Mouse (Mus musculus): ENCODE results near the gene Ergic2.
A peak's percentile ranks its signal among the peaks of the same experiment; 100 is the strongest.
"Not testable (repeated sequence)": the region's sequence is repeated elsewhere in the genome, so short reads cannot be mapped to it uniquely, and the experiment has no call there.

Ergic2 gene

DNA sequence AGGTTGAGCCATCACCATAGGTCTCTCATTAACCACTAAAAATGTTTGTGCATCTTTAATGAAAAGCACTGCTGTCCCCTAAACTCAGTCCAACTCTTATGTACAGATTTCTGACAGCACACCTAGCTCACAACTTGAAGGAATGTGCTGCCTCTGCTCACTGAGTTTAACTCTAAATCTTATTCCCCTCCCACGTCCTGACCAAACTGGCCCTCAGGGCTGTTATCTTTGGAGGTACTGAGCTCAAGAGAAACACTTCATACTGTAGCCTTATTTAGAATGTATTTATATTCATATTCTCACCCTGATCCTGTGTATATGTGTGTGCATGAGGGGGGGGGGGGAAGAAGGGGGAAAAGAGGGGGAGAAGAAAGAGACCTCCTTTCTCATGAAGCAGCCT is 4.7 kb downstream of the Ergic2 start:
- no peak for DNase-seq (ENCODE audit: low spot score)

DNA sequence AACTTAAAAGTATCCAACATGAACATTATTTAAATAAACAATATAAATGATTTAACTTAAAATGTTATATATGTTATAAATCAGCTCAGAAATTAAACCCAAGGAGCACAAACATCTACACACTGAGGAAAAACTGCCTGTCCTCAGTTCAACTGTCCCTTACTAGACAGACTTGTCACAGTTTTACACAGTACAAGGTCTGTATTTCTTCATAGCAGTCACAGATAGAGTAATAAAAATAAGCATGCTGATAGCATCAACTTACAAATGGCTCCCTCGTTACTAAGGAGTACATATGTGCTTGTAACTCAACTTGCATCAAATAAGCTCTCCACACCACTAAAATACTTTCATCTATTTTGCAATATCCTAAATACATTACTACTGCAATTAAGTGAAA is 7.0 kb downstream of the Ergic2 start:
- no peak for DNase-seq (ENCODE audit: low spot score)

DNA sequence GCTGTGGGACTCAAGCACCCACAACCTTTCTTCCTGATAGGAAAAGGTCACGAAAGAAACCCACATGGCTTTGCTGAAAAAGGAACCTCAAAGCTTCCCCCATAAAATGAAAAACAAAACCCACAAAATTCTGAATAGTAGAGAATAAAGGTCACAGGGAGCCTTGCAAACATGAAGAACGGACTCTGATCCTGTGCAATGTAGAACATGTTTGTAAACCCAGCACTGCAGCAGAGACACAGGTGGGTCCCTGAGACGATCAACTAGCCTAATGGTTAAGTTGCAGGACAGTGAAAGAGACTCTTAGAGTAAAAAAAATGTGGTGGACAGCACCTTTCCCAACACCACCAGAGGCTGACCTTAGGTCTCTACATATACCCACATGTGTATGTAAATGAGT is 12.4 kb downstream of the Ergic2 start:
- no peak for DNase-seq (ENCODE audit: low spot score)

DNA sequence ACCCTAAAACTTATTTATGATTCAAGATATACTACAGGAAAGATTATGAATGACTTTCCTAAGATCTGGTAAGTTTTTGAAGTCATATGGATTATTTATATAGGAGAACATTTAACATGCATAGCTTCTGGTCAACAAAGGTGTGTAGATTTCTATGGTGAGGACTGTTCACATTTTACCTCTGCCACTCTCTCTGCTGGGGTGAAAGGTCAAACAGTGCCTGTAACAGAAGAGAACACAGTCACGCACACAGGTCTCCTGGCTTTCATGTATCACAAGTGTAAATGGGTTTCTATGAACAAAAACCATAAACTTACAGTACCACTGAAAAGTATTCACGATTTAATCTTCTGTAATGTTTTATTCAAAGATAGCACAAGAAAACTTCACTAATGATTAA is 13.0 kb downstream of the Ergic2 start:
- DNase-seq (ENCODE audit: low spot score): no peak

DNA sequence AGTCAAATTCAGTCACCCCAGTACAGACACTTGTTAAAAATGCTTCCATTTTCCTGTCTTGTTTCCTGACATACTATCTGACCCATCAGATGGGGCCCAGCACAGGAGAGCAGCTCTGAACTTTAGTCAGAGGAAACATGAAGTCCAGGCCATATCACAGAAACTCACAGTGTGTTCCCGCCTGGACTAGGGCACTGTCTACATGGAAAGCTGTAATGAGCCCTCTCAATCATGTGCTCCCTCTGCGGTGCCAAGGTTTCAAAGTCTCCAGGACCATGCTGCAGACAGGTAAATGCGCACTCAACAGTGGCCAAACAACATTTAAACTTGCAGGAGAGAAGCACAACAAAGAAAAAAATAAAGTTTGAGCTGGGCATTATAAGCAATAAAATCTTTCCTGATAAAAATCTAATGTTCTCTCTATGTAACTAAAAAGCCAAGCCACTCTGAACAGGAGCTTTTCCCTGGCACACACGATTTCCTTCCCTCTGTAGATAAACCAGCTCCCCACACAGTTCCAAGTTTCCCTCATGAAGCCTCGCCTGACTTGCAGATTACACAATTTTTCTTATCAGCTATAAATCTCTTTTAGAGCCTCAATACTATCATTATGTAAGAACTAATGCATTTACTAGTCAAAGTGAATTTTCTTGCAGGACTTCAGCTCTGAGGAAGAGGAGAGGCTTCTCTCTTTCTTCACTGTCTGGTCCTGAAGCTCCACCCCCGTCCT is 18.0 kb downstream of the Ergic2 start:
- no peak for DNase-seq (ENCODE audit: low spot score)

DNA sequence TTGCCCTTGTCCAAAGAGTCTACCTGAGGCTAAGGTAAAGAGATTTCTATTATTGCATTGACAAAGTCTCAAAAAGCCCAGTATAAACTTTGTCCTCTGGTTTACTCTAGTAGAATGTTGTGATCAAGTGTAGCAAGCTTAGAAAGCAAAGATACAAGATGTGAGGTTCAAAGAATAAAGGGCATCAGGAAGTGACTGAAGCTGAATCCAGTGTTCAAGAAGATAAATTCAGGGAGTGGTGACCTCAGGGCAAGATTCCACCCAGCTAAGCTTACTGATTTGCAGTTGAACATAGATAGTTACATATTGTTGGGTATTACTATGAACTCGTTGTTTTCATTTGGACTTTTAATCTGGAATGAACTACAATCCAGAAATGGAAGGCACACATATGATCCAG is 26.5 kb downstream of the Ergic2 start:
- DNase-seq (ENCODE audit: low spot score): no peak

DNA sequence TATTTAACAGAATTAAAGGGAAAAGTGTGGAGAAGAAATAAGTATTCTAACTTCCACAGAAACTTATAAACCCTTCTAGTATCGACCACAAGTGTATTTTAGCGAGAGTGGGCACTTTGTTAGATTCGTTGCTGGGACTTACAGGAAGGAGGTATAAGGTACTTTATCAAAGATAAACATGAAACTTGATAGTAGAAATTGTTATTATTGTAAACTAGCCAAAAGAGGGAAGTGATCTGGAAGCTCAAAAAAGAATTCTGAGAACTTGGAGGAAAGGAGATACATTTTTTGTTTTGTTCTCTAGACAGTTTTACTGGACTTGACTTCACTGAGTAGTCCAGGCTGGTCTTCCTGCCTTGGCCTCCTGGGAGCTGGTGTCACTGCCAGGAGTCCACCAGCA is 39.3 kb downstream of the Ergic2 start:
- DNase-seq (ENCODE audit: low spot score): no peak

DNA sequence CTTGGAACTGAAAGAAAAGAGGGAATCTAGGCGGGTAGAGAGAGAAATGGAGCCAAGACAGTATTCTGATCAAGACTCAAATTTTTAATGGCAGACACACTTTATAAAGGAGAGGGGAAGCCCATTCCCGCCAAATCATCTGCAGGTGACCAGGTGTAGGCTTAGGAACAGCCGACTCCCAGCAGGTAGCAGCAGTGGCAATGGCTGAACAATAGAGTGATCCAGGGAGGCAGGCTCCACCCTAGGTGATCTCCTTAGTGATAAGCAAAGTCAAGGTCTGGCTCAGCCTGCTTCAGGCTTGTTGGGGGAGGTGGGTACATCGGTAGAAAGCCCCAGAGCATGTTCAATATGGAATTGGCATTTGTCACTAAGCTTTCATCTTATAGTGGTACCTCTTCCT is 59.9 kb downstream of the Ergic2 start:
- not testable (repeated sequence) for DNase-seq (ENCODE audit: low spot score)

DNA sequence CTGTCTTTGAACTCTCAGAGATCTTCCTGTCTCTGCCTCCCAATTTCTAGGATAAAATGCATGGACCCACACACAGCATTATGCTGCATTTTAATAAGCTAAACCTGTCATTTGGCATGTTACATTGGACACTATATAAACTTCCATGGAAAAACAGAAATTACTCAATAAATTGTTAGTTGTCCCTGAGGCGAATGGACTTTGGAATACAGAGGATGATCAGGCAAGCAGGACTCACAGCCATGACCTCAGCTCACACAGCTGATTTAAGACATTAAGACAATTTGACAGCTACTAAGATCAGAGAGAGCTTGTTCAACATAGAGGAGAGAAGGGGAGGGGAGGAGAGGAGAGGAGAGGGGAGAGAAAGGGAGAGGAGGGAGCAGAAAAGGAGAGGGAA is 69.8 kb downstream of the Ergic2 start:
- DNase-seq (ENCODE audit: low spot score): no peak

DNA sequence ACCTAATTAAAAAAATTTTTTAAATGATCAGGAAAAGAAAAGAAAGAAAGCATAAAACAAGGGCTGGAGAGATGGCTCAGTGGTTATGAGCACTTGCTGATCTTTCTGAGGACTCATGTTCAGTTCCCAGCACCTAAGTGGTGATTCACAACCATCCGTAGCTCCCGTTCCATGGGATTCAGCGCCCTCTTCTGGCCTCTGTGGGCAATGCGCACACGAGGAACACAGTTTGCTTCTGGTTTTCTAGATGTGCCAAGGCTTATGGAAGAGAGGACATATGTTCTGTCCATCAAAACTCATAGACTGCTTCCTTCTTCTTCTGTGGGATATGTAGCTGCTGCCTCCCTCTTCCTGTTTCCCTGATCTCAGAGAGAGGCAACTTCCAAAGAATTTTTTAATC is 70.3 kb downstream of the Ergic2 start:
- DNase-seq (ENCODE audit: low spot score): no peak

DNA sequence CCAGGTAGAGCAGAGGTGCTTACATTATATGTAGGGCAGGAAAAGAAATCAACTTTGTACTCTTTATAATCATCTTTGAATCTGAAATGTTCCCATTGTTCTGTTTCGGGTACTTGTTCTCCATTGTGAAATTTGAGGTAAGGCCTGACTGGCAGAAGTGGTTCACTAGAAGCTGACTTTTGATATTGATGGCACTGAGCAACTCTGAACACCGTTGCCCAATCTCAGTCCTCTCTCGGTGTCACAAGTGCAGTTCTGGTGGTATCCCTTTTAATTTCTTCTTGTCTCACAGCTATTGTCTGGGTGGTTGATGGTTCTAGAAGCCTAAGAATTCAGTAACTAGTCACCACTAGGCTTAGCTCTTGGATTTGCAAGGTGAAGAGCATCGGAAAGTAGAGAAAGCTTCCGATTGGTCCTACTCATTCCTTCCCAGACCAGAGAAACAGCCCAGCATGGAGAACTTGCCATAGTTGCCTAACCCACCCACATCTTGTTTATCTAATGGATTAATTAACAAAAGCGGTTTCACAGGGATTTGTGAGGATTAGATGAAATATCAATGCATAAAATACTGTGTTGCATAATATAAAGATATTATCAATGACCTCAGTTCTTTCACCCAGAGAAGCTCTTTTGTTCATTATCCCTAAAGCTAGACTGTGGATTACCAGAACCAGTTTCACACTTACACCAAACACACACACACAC is 72.7 kb downstream of the Ergic2 start:
- no peak for DNase-seq (ENCODE audit: low spot score)

DNA sequence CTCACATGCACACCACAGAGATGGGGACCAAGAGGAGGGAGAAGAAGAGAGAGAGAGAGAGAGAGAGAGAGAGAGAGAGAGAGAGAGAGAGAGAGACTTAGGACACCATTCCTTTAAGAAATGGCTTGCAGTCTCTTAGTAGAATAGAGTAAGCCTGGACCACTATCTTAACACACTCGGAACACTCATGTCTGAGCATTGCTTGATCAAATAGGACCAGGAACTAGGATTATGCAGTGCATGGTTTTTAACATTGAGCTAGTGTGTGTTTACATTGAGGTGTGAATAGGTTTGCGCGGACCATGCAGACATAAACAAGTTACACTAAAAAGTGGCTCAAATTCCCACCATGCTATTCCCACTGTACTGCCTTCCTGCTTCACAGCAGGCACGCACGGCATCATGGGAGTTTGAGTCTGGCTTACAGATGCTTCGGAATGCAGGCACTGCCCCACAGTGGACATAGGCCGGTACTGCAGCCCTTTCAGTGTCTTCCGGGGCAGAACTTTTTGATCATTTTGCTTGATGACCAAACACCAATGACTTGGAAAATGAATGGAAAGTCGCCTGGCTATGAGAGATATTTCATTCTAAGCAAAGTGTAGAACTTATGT is 76.3 kb downstream of the Ergic2 start:
- DNase-seq (ENCODE audit: low spot score): peak; percentile 81

DNA sequence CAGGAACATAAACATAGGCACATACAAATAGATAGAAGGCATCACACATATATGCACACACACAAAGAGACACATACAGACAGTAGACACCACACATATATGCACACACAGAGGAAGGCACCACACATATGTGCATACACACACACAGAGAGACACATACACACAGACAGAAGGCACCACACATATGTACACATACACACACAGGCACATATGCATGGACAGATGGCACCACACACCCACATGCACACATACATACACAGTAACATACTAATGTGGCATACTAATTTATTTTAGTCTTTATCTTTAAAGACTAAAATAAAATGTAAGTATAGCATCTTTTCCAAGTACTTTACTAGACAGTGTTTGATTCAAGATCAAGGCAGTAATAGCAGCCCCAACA is 78.6 kb downstream of the Ergic2 start:
- DNase-seq (ENCODE audit: low spot score): no peak

DNA sequence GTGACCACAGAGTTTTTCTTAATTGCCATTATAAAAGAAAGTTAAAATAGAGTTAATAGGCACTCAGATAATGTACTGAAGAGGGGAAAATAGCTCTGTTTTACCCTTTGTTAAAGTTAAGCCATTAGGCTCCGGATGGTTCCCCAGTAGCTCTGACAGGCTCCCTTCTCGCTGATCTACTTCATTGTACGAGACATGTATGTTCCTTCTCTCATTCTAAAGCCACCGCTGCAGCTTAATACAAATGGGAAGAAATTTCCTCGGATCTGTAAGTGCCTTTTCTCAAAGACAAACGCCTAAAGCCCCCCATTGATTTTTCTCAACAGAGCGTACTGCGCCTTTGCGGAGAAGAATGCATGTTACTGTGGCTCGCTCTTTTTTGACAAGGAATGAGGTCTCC is 79.9 kb downstream of the Ergic2 start:
- no peak for DNase-seq (ENCODE audit: low spot score)
